Mouse (Mus musculus) liver, embryonic 14.5 days (tissue): Measurements from ENCODE around the gene Il1r1.

Experiments used
- CTCF ChIP-seq: IDR thresholded peaks from 2 replicates; pipeline ENCODE4 v1.5.1; 2016; ENCODE audit warnings: antibody characterized with exemption, low read depth, control low read depth
- EP300 ChIP-seq: IDR thresholded peaks from 2 replicates; pipeline ENCODE4 v1.6.1; 2016; ENCODE audit warnings: antibody characterized with exemption, low read depth

- TF ChIP-seq CTCF, result no peak
- TF ChIP-seq EP300, result no peak
Observed at GRCm38 (mm10) chr1:40352904-40353286, 128.0 kb downstream of the Il1r1 start.
